Mouse (Mus musculus): ENCODE measurements around the gene 2410015M20Rik.
A peak's percentile ranks its signal among the peaks of the same experiment; 100 is the strongest.
"Not testable (repeated sequence)": the region's sequence is repeated elsewhere in the genome, so short reads cannot be mapped to it uniquely, and the experiment has no call there.

2410015M20Rik gene

DNA sequence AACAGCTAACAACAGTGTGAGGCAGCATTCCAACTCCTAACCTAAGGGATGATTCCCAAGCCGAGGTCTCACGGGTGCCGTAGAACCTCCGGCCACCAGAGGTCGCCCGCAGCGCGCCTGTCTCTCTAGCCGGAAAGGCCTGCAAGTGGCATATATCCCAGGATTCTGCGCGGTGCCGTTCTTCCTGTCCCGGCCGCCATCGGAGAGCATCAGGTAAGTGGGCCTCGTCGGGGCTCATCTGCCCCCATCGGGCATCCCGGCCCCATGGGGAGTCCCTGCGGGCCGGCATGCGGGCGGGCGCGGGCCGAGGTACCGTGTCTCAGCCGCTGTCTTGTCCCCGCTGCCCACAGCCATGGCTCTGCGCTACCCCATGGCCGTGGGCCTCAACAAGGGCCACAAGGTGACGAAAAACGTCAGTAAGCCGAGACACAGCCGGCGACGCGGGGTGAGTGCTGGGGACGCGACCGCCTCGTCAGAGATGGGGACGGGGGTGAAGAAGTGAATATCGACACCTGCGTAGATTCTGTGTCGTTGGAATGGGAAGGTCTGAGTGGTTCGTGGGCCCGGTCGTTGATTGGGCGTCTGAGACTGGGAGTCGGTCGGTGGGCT lies 3.8 kb upstream of the 2410015M20Rik start, which contains the start of gene Rpl36:
TSS of gene Rpl36 (plus strand) at position 181 of the 609 bp plus-strand sequence.
- DNase-seq (ENCODE audit: low read depth, low spot score): peak; percentile 95

DNA sequence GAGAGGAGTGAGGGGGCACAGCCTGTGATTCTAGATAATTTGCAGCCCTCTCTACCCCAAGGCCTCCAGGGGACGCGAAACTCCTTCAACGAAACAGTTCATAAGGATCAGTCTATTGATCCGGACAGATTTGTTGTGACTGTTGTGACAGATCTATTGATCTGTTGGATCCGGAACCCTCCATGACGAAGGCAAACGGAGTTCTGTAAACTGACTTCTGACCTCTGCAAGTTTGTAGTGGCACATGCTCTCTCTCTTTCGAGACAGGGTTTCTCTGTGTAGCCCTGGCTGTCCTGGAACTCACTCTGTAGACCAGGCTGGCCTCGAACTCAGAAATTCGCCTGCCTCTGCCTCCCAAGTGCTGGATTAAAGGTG lies 3.0 kb upstream of the 2410015M20Rik start:
- DNase-seq (ENCODE audit: low read depth, low spot score): not testable (repeated sequence)

DNA sequence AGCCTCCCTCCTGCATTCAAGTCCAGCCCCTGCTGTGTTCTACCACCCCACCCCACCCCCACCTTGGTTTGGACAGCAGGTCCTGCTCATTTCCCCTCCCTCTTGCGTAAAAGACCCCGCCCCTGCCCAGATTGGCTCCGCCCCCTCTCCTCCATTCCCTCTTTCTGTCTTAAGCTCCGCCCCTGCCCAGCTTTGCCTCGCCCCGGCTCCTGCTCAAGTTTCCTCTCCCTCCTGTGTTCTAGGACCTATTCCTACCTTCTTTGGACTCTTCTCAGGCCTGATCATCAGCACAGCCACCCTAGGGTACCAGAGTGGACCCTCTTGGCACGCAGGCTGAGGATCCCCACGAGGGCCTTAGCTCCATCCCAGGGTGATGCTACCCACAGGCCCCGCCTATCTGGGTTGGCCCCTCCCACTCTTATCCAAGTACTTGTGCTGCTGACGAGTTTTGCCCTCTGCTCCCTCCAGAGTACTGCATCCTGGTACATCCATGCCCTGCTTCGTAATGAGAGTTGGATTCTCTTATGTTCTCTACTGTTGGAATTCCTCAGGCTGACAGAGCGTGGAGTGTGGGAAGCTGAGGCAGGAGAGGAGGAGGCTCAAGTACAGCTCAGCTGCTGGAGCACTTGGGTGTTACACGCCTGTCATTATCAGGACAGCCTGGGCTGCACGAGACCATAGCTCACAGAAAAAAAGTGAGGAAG lies 2.4 kb upstream of the 2410015M20Rik start:
- DNase-seq (ENCODE audit: low read depth, low spot score): peak; percentile 52

DNA sequence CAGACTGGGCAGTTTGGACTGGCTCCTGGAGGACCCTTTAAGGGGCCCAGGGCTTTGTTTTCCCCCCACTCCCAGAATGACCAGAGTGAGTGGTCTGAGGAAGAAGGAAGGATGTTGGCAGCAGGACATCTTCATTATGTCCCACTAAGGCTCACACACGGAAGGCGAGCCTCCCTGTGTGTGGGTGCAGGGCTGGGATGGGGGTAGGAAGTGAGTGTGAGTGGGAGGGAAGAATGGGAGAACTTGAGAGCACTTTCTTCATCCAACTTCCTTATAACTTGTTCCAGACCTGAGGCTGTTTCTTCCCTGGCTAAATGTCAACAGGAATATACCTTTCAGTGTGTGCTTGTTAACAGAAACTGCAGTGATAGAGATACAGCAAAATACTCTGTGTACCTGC lies 1.8 kb upstream of the 2410015M20Rik start:
- DNase-seq (ENCODE audit: low read depth, low spot score): no peak

DNA sequence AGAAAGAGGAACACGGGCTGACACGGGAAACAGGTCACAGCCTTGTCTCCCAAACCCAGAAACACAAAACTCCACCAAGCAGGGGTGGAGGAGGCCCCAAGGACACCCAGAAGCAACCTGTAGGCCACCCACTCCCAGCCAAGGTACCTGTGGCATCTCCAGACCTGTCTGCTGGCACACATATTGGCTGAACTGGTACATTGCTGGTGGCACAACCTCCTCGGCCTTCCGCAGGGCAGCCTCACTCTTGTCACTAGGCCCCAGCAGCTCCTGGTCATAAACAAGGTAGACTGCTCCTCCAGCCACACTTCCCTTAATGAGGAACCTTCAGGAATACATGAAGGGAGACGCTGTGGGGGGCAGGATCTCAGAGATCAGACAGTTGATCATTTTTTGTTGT lies 872 bp downstream of the 2410015M20Rik start:
- DNase-seq (ENCODE audit: low read depth, low spot score): no peak

DNA sequence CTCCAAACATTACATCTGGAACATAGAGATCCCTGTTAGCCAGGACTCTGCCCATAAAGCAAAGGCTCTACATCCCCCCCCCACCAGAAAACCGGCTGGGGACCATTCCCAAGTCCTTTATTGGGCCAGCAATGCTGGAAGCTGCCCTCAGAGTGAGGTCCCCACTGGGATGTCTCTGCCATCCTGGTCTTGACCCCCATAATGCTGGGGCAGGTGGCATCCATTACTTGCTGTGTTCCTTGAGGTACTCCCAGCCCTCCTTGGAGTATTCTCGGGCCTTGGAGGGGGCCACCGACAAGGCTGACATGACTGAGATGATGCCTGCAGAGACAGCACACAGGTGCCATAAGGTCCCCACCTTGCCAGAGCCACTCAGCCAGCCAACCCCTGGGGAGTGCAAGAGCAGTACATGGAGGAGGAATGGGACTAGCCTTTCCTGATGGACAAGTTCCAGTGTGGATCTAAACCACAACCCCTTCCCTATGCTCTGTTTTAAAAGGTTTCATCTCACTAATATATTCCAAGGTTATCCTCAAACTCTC lies 2.0 kb downstream of the 2410015M20Rik start:
- DNase-seq (ENCODE audit: low read depth, low spot score): no peak

DNA sequence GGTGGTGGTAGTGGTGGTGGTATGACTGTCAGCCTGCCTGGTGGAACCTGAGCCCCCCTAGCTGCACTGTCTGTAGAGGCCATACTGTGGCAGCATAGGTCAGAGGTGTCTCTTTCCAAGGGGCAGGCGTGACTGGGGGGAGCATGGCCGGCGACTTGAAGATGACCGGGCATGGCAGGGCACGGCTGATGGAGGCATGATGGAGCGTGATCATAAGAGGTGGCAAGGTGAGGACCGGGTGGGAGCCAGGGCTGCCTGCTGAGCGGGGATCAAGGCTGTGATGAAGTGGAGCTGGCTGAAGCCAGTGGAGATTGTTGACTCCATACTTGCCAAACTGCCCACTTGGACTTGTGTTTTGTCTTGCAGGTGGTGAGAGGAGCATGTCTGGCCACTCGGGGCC lies 4.1 kb downstream of the 2410015M20Rik start:
- no peak for DNase-seq (ENCODE audit: low read depth, low spot score)

DNA sequence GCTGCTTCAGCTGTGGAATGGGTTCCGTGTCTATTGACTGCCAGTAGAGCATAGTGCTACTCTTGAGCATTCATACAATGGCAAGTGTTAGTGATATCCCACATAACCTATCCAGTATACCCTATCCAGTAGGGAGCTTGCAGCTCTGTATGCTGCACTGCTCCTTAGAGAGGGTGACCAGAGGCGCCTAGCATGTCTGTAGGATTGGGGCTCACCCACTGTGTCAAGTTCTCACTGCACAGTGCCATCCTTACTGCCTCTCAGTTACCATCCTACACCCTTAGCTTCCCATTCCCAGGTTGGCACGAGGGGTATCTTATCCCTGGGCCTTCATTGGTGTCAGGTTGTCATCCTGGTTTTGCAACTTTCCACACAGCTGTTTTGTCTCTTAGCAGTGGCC lies 5.1 kb downstream of the 2410015M20Rik start:
- DNase-seq (ENCODE audit: low read depth, low spot score): no peak

DNA sequence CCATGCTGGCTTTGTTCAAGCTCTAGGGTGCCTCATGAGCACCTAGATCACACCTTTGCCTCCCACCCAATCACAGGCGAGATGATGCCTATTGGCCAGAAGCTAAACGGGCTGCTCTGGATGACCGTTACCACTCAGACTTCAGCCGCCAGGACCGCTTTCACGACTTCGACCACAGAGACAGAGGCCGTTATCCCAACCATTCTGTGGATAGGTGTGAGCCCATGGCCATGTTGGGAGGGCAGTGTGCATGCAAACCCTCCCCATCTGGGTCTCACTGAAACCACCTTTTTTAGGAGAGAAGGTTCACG lies 5.5 kb downstream of the 2410015M20Rik start:
- DNase-seq (ENCODE audit: low read depth, low spot score): no peak

DNA sequence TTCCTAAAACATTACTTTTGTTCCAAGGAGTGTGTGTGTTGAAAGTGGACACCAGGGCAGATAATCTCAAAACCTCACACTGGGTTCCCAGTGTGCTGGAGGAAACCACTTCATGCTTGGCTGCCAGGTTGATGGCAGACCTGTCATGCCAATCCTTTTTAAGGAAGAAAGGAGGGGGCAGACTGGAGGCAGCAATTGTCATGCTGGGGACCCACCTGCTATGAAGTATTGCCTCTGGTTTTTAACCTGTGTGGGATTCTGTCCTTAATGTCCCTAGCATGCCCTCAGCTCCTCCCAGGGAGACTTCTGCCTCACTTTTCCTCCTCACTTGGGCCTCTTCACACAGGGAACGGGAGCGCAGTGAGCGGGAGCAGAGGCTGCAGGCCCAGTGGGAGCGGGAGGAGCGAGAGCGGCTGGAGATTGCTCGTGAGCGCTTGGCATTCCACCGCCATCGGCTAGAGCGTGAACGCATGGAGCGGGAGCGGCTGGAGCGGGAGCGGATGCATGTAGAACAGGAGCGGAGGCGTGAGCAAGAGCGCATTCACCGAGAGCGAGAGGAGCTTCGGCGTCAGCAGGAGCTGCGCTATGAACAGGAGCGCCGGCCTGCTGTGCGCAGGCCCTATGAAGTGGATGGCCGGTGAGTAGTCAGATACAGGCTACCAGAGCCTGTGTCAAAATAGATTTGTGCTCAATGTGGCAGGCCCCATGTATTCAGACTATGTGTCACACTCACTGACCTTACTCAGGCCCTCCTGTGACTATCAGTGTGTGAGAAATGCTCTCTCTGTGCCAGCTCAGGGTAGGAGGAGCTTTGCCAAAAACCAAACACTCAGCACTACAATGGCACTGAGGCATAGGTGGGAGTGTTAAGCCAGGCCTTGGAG lies 6.1 kb downstream of the 2410015M20Rik start:
- no peak for DNase-seq (ENCODE audit: low read depth, low spot score)

DNA sequence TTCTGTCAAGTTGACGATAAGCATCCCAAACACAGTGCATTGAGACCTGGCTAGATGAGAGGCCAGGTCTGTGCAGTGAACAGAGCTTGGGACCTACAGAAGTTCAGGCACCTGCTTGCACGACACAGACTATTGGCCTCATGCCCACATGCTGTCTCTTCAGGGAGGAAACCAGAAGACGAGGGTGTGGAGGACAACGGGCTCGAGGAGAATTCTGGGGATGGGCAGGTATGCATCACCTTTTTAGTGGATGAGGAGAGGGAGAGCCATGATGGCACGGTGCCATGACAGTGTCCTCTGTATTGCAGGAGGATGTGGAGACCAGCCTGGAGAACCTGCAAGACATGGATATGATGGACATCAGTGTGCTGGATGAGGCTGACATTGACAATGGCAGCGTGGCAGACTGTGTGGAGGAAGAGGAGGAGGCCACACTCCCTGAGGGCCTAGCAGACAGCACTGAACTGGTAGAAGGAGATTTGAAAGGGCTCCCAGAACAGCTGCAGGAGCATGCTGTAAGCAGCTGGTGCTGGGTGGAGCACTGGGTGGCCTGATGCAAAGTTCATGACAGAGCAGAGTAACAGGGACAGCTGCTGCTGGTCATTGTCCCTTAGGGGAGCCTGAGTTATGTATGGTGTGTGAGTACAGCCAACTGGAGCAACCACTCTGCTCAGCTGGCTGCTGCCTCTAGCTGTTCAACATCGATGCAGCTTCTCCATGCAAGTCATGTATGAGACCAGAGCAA lies 15.9 kb downstream of the 2410015M20Rik start:
- no peak for DNase-seq (ENCODE audit: low read depth, low spot score)

DNA sequence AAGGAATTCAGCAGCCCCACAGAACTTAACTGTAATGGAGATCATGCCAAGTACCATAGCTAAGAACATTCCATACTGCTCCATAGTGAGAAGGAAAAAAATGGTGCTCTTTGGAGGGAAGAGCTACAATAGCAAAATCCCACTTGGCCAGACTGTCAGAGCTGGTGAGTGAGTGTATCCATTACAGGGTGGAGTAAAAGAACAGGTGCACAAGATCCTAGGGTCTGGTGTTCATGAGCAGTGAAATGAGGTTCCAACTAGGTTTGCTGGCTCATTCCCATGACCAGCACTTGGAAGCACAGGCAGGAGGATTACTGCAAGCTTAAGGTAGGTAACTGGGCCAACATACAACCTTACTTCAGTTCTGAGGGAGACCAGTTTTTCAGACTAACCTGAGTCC lies 17.0 kb downstream of the 2410015M20Rik start:
- DNase-seq (ENCODE audit: low read depth, low spot score): no peak

DNA sequence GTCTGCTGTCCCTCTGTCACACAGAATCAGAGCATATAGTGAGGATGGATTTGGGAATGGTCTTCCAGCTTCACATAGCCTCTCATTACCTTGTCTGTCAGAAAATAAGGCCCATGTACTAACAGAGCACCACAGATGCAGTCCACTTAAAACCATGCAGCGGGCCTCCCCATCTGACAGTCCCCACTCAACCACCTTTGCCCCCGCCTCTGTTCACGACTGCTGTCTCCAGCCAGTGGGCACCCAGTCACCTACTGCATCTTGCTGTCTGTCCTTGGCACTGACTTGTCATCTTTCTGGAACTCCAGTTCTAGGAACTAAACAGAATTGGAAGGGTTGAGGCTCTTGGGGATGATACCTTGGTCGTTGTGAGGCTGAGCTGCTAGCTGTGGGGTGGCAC lies 20.6 kb downstream of the 2410015M20Rik start:
- DNase-seq (ENCODE audit: low read depth, low spot score): no peak

DNA sequence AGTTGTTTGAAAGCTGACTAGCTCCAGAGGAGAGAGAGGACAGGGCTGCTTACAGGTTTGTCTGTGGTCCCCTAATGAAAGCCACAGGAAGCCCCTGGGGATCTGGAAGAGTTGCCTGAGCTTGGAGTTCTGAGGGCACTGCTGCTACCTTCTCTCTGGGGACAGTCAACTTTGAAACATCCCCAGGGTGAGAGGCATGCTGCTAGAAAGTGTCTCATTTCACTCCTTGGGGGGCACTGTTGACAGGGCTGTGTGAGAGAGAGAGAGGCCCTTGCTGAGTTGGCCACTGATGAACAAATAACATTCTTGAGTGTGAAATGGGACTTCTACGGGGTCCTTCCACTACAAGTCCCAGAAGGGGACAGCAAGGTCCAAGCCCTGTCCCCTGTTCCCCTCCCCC lies 21.8 kb downstream of the 2410015M20Rik start:
- no peak for DNase-seq (ENCODE audit: low read depth, low spot score)

DNA sequence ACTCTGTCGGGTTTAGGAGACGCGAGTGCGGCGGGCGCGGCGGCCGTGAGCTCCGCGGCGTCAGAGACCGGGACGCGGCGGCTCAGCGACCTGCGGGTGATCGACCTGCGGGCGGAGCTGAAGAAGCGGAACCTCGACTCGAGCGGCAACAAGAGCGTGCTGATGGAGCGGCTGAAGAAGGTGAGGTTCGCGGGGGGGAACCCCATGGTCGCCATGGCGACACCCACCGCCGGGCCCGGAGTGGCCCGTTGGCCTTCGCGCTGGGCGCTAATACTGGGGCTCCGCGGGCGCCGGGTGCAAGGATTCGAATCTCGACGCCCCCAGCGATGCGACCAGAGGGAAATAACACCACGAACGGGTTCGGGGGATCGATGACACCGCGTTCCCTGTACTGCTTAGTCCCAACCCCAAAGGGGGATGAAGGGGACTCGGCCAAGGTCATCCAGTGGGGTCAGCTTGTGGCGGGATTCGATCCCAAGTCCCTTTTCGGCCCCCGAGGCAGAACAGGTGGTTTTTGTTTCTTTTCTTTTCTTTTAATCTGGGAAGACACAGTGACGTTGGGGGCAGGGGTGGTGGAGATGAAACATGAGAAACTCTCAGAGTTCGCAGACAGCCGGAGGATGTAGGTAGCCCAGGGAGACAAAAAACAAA lies 24.3 kb downstream of the 2410015M20Rik start:
- DNase-seq (ENCODE audit: low read depth, low spot score): peak; percentile 79

DNA sequence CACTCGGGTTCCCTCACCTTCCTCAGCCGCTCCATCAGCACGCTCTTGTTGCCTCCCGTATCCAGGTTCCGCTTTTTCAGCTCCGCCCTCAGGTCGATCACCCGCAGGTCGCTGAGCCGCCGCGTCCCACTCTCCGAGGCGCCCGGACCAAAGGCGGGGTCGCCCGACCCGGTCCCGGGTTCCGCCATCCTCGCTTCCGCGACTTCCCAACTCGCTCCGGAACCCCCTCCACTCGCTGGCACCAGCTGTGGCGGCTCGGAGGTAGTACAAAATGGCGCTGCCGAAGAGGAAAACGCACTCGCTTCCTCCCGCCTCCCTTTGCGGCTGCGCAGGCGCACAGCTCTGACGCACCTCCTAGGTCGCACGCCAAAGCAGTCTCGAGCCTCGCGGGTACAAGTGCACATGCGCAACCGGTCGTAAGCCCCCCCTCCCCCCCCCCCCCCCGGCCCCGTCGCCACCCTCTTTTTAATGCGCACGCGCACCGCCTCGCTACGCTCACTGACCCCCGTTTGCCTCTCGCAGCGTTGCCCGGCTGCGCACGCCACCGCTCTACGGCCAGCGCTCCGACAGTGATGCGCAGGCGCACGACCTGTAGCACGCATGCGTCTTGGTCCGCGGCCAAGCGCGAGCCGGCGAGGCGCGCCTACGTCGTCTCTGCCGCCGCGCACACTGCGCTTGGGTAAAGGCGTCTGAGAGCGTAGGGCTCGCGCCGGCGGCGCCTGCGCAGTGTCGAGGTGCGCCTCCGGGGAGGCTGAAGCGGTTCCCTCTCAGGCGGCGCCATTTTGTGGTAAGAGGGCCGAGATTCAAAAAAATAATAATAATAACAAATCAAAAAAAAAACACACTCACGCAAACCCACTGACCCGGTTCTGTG lies 25.1 kb downstream of the 2410015M20Rik start, which contains the start of the genes Safb2 and Safb:
TSS of gene Safb2 (minus strand) at position 329 of the 874 bp plus-strand sequence.
TSS of gene Safb (plus strand) at position 569 of the 874 bp plus-strand sequence.
- peak; percentile 100 for DNase-seq (ENCODE audit: low read depth, low spot score)

DNA sequence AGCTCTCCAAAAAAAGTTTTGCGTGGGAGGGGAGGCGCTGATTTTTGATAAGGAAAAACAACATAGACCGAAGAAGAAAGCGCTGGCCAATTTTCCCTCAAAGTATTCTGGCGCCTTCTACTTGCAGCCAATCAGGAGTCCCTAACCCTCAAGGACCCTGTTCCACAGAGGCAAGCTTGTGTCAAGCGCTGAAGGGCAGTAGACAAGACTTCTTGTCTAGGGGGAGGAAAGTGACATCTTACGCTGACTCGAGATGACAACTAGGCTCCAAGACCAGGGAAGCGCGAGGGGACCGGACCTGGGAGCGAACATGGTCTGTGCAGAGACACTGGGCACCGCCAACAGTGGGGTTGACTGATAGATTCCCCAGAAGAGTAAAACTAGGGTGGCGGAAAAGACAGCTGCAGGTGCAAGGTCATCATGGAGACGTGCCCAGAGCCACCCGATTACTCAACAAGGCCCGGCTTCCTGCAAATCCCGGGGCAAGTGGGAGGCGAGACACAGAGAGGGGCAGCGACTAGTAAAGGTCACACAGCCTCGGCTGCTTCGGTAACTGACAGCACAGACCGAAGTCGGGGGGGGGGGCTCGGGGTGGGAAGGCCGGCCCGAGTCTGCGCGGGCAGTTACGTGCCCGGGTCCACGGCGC lies 25.8 kb downstream of the 2410015M20Rik start:
- no peak for DNase-seq (ENCODE audit: low read depth, low spot score)

DNA sequence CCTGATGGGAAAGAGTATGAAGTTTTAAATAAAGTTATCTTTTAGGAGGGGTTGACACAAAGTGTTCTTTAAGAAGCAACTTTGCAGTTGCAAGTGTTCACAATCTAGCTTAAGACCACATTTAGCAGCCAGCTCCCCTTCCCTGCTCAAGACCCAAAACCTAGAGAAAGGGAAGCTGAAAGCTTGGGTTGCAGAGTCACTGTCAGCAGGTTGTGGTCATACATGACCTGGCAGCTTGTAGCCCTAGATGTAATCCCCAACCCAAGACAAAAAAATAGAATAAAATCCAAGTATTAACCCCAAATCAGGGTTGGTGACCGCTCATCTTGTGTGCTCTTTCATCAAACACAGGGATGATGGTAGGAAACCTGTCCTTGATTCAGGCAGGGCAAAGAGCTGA lies 26.5 kb downstream of the 2410015M20Rik start:
- no peak for DNase-seq (ENCODE audit: low read depth, low spot score)

DNA sequence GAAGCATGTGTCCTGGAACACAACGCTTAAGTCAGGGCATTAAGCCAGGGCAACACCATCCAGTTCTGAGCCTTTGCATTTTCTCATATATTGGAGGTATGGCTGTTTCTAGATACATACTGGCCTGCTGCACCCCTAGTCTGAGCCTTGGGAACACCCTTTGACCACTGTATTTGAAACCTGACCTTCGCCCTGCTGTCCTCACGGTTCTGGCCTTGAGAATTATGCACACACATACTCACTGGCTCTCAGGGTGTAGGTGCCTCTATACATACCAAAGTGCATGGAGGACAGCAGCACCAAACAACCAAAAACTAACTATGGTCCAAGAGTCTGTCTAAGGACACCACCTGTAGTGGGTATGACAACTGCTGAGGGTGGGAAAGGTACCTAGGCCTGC lies 36.6 kb downstream of the 2410015M20Rik start:
- no peak for DNase-seq (ENCODE audit: low read depth, low spot score)
